Mouse (Mus musculus): ENCODE measurements at regions not wholly inside any gene's neighbourhood (a gene's known extent, or its start where the extent isn't known, plus 50 kb on each side); places are given as distances from the start of the nearest gene placed in this dataset.

GRCm38 (mm10) chr7:115076781-115077180 is 333.3 kb downstream of the Insc start:
- Histone ChIP-seq H3K4me2 (no peak overlapping the region), H3K4me1 (no peaks in the 10 kb centered on the region), H3K27ac (replicated peaks) (no peak overlapping the region), H3K4me3 (no peak overlapping the region), H3K27me3 (replicated peaks) (no peaks in the 10 kb centered on the region), H3K36me3 (no peaks in the 10 kb centered on the region), H3K9ac (no peak overlapping the region), H3K9me3 (no peaks in the 10 kb centered on the region)
- 75% methylated on average over 4 of the region's 4 CpGs for WGBS
- ATAC-seq (ENCODE audit: extremely low read depth, insufficient number of reproducible peaks, low FRiP score, low TSS enrichment): no peak

GRCm38 (mm10) chr7:115084711-115085380 is 341.4 kb downstream of the Insc start:
- Histone ChIP-seq H3K9ac (no peak overlapping the region), H3K4me2 (no peak overlapping the region), H3K27ac (replicated peaks) (no peak overlapping the region), H3K36me3 (no peaks in the 10 kb centered on the region), H3K4me1 (no peaks in the 10 kb centered on the region), H3K9me3 (no peaks in the 10 kb centered on the region), H3K27me3 (replicated peaks) (no peaks in the 10 kb centered on the region), H3K4me3 (no peak overlapping the region)
- ATAC-seq (ENCODE audit: extremely low read depth, insufficient number of reproducible peaks, low FRiP score, low TSS enrichment): no peak
- 75% methylated on average over 3 of the region's 3 CpGs for WGBS

DNA sequence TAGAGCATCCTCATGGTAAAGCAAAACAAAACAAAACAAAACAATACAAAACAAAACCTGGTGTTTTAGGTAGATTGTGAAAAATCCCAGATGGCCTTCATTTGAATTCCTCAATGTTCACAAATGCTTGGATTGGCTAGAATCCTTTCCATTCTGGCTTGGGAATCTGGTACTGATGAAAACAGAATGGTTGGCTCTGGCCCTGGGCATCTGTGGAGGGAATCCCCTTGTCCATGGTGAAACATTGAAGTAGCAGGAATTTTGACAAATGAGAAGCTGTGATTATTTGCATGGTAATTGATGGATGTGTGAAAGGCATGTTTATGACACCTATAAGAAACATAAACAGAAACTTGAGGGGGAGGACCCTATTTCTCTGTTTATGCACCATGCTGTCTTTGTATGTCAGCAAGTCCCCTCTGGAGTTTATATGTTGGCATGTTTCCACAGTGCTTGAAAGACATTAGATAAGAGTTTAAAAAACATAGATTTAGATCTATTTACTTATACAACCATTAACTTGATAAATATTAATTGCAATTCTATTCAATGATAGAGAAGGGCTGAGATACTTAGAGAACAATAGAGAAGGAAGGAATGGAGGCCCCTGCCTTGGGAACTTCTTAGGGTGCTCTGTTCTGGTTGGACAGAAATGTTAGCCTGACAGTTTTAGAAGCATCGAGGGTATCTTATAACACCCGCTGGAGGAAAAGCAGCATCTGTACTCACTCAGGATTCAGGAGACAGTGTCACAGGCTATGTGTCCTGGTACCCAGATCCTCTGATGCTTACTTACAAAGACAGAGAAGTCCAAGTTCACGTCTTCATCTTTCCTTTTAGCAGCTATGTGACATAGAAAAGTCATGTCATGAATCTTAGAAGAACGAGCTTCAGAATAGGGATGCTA is 343.3 kb downstream of the Insc start:
- 59% methylated on average over 4 of the region's 4 CpGs for whole genome bisulfite sequencing
- no peak overlapping the region for H3K27ac ChIP-seq (replicated peaks)
- no peak overlapping the region for H3K4me3 ChIP-seq
- H3K9me3 ChIP-seq: no peaks in the 10 kb centered on the region
- H3K4me2 ChIP-seq: no peak overlapping the region
- no peak for ATAC-seq (ENCODE audit: extremely low read depth, insufficient number of reproducible peaks, low FRiP score, low TSS enrichment)
- H3K4me1 ChIP-seq: no peaks in the 10 kb centered on the region
- H3K27me3 ChIP-seq (replicated peaks): no peaks in the 10 kb centered on the region
- no peak overlapping the region for H3K9ac ChIP-seq
- no peaks in the 10 kb centered on the region for H3K36me3 ChIP-seq

DNA sequence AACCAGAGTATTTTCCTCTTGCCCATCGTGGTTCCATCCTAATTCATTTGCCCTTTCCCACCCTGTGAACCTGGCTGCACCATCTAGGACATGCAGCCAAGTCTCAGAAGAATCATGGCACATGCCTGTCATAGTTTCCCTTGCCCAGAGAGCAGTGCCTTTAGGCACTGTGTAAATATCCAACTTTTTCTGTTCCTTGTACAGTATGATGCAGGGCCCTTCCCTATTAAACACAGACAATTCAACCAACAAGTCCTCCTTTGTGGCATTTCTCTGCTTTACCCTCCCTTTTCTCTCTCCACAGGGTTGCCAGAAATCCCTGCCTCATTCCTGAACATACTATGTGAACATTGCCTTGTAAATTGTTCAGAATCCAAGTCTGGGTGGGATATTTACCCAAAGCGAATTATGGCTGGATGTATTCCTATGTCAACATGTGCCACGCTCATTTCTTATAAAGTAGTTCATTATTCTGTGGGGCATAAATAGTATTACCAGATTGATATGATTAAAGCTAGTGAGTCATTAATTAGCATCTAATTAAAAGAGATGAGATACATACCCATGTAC is 349.1 kb downstream of the Insc start:
- Histone ChIP-seq H3K9ac (no peak overlapping the region), H3K27me3 (replicated peaks) (no peaks in the 10 kb centered on the region), H3K9me3 (no peaks in the 10 kb centered on the region), H3K4me3 (no peak overlapping the region), H3K27ac (replicated peaks) (no peak overlapping the region), H3K4me2 (no peak overlapping the region), H3K36me3 (no peaks in the 10 kb centered on the region), H3K4me1 (no peaks in the 10 kb centered on the region)
- no peak for ATAC-seq (ENCODE audit: extremely low read depth, insufficient number of reproducible peaks, low FRiP score, low TSS enrichment)
- WGBS: 74% methylated on average over 3 of the region's 3 CpGs

GRCm38 (mm10) chr7:115106041-115106440 is 362.5 kb downstream of the Insc start:
- no peak overlapping the region for H3K4me2 ChIP-seq
- no peak overlapping the region for H3K4me3 ChIP-seq
- no peaks in the 10 kb centered on the region for H3K27me3 ChIP-seq (replicated peaks)
- H3K9me3 ChIP-seq: no peaks in the 10 kb centered on the region
- WGBS: 54% methylated on average over 2 of the region's 2 CpGs
- no peak for ATAC-seq (ENCODE audit: extremely low read depth, insufficient number of reproducible peaks, low FRiP score, low TSS enrichment)
- H3K27ac ChIP-seq (replicated peaks): no peak overlapping the region
- H3K36me3 ChIP-seq: no peaks in the 10 kb centered on the region
- H3K4me1 ChIP-seq: no peaks in the 10 kb centered on the region
- H3K9ac ChIP-seq: no peak overlapping the region

GRCm38 (mm10) chr7:115112282-115112681 is 368.8 kb downstream of the Insc start:
- no peak overlapping the region for H3K4me3 ChIP-seq
- ATAC-seq (ENCODE audit: extremely low read depth, insufficient number of reproducible peaks, low FRiP score, low TSS enrichment): no peak
- H3K9ac ChIP-seq: no peak overlapping the region
- no peak overlapping the region for H3K4me2 ChIP-seq
- H3K27ac ChIP-seq (replicated peaks): no peak overlapping the region
- no peaks in the 10 kb centered on the region for H3K4me1 ChIP-seq
- 47% methylated on average over 3 of the region's 3 CpGs for WGBS
- H3K27me3 ChIP-seq (replicated peaks): no peaks in the 10 kb centered on the region
- no peaks in the 10 kb centered on the region for H3K36me3 ChIP-seq
- no peaks in the 10 kb centered on the region for H3K9me3 ChIP-seq

GRCm38 (mm10) chr7:115123283-115123682 is 379.8 kb downstream of the Insc start:
- H3K27me3 ChIP-seq (replicated peaks): no peaks in the 10 kb centered on the region
- ATAC-seq (ENCODE audit: extremely low read depth, insufficient number of reproducible peaks, low FRiP score, low TSS enrichment): no peak
- 61% methylated on average over 2 of the region's 2 CpGs for WGBS
- H3K9me3 ChIP-seq: peaks cover 3% of the 10 kb centered on the region; the same call in 1 of the 2 replicates
- H3K36me3 ChIP-seq: no peaks in the 10 kb centered on the region
- H3K4me1 ChIP-seq: peaks cover 9% of the 10 kb centered on the region
- no peak overlapping the region for H3K4me3 ChIP-seq
- no peak overlapping the region for H3K27ac ChIP-seq (replicated peaks)
- no peak overlapping the region for H3K9ac ChIP-seq
- H3K4me2 ChIP-seq: no peak overlapping the region

GRCm38 (mm10) chr7:115129001-115129400 is 385.5 kb downstream of the Insc start:
- Histone ChIP-seq H3K27ac (replicated peaks) (no peak overlapping the region), H3K4me3 (no peak overlapping the region), H3K4me2 (no peak overlapping the region), H3K9me3 (no peaks in the 10 kb centered on the region), H3K27me3 (replicated peaks) (no peaks in the 10 kb centered on the region), H3K36me3 (no peaks in the 10 kb centered on the region), H3K4me1 (peaks cover 21% of the 10 kb centered on the region), H3K9ac (no peak overlapping the region)
- 59% methylated on average over 3 of the region's 3 CpGs for WGBS
- no peak for ATAC-seq (ENCODE audit: extremely low read depth, insufficient number of reproducible peaks, low FRiP score, low TSS enrichment)

DNA sequence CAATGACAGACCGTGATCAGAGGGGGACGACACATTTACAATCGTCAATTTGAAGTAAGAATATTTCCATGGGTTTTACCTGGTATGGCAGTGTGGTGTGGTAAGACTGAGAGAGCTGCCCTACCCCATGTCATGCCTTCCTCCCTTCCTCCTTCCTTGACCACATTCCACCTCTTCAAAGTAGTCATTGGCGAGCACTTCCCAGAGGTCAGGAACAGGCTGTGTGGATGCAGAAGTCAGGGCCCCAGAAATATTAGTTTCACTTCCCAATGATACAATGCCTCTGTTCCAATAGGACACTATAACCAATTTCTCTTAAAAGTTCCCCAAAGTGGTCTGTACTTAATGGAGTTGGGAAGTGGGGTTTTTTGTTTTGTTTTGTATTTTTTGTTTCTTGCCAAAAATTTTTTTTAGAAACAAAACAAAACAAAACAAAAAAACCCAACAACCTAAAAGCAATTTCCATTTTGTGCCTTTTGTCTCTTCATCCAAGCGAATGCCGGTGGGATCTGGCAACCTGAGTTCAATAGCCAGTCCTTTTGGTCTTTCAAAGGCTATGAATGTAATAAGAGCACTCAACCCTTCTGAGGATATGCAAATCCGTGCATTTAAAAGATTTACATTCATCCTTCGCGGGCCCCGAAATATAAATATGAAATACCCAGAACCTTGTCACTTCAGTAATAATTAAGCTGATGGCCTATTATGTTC is 387.9 kb downstream of the Insc start:
- H3K36me3 ChIP-seq: no peaks in the 10 kb centered on the region
- no peak overlapping the region for H3K27ac ChIP-seq (replicated peaks)
- H3K9me3 ChIP-seq: no peaks in the 10 kb centered on the region
- H3K27me3 ChIP-seq (replicated peaks): no peaks in the 10 kb centered on the region
- H3K4me2 ChIP-seq: no peak overlapping the region
- no peak overlapping the region for H3K9ac ChIP-seq
- H3K4me3 ChIP-seq: no peak overlapping the region
- WGBS: 87% methylated on average over 10 of the region's 10 CpGs
- ATAC-seq (ENCODE audit: extremely low read depth, insufficient number of reproducible peaks, low FRiP score, low TSS enrichment): no peak
- peaks cover 32% of the 10 kb centered on the region for H3K4me1 ChIP-seq

GRCm38 (mm10) chr7:115131970-115132551 is 388.6 kb downstream of the Insc start:
- H3K4me2 ChIP-seq: no peak overlapping the region
- H3K9me3 ChIP-seq: no peaks in the 10 kb centered on the region
- no peak overlapping the region for H3K9ac ChIP-seq
- 71% methylated on average over 11 of the region's 11 CpGs for WGBS
- peaks cover 35% of the 10 kb centered on the region for H3K4me1 ChIP-seq
- H3K27me3 ChIP-seq (replicated peaks): no peaks in the 10 kb centered on the region
- H3K27ac ChIP-seq (replicated peaks): no peak overlapping the region
- no peak for ATAC-seq (ENCODE audit: extremely low read depth, insufficient number of reproducible peaks, low FRiP score, low TSS enrichment)
- no peaks in the 10 kb centered on the region for H3K36me3 ChIP-seq
- H3K4me3 ChIP-seq: no peak overlapping the region

- Histone ChIP-seq H3K9ac (no peak overlapping the region), H3K27me3 (replicated peaks) (no peaks in the 10 kb centered on the region), H3K4me3 (no peak overlapping the region), H3K36me3 (no peaks in the 10 kb centered on the region), H3K4me2 (no peak overlapping the region), H3K4me1 (peaks cover 35% of the 10 kb centered on the region), H3K27ac (replicated peaks) (no peak overlapping the region), H3K9me3 (no peaks in the 10 kb centered on the region)
- WGBS: 59% methylated on average over 3 of the region's 3 CpGs
- ATAC-seq (ENCODE audit: extremely low read depth, insufficient number of reproducible peaks, low FRiP score, low TSS enrichment): no peak
Measured at GRCm38 (mm10) chr7:115132595-115132994, 389.1 kb downstream of the Insc start.

Measured in heart, embryonic 13.5 days (tissue).